Mouse (Mus musculus): ENCODE measurements around the gene Eml1. TPM values are rescaled to one million over a fixed set of nuclear protein-coding genes. Genes with fewer than 3 reads are reported as not detected.

Eml1 gene
- polyA plus RNA-seq, 1 experiment: 0.38 TPM

DNA sequence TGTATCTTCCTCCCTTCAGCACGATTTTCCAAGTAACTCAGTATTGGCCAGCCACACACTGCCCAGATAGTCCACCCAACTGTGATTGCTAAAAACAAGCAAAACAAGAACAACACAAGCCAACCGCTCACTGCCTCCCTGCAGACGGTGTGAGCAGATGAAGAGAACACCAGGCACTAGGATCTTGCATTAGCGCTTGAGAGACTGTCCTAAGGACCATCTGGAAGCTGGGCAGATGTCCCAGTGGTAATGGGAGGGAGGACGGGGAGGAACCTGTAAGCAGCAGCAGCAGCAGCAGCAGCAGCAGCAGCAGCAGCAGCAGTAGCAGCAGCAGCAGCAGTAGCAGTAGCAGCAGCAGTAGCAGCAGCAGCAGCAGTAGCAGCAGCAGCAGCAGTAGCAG is 21.7 kb upstream of the Eml1 start:
- H3K4me3 ChIP-seq (ENCODE audit: insufficient read depth, low read length): no peak overlapping the region
- H3K4me1 ChIP-seq (ENCODE audit: control insufficient read depth, insufficient read depth, low read length): no peaks in the 10 kb centered on the region
- H3K27ac ChIP-seq (ENCODE audit: insufficient read depth, low read depth, low read length): no peak overlapping the region
- no peak for TF ChIP-seq POLR2A (IDR thresholded peaks at IDR 0.05; ENCODE audit: borderline replicate concordance, low read depth, low read length)

DNA sequence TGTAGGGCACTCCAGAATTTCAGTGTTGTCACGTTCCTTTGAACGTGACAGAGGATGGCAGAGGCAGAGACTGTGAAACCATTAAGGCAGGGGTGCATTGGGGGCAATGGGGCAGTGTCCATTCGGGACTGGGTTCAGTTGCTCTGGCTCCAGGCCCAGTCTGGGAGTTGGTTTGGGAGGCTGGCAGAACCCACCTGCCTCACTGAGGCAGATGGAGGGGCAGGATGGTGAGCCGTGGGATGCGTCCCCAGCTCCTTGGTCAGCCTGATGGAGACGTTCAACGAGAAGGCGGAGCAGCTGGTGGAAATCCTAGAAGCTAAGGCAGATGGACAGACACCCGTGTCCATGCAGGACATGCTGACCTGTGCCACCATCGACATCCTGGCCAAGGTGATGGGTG is 19.8 kb upstream of the Eml1 start:
- H3K4me1 ChIP-seq (ENCODE audit: control insufficient read depth, insufficient read depth, low read length): no peaks in the 10 kb centered on the region
- no peak overlapping the region for H3K4me3 ChIP-seq (ENCODE audit: insufficient read depth, low read length)
- no peak for TF ChIP-seq POLR2A (IDR thresholded peaks at IDR 0.05; ENCODE audit: borderline replicate concordance, low read depth, low read length)
- TF ChIP-seq CTCF (IDR thresholded peaks at IDR 0.05; ENCODE audit: low read depth, low read length): no peak
- H3K27ac ChIP-seq (ENCODE audit: insufficient read depth, low read depth, low read length): no peak overlapping the region

DNA sequence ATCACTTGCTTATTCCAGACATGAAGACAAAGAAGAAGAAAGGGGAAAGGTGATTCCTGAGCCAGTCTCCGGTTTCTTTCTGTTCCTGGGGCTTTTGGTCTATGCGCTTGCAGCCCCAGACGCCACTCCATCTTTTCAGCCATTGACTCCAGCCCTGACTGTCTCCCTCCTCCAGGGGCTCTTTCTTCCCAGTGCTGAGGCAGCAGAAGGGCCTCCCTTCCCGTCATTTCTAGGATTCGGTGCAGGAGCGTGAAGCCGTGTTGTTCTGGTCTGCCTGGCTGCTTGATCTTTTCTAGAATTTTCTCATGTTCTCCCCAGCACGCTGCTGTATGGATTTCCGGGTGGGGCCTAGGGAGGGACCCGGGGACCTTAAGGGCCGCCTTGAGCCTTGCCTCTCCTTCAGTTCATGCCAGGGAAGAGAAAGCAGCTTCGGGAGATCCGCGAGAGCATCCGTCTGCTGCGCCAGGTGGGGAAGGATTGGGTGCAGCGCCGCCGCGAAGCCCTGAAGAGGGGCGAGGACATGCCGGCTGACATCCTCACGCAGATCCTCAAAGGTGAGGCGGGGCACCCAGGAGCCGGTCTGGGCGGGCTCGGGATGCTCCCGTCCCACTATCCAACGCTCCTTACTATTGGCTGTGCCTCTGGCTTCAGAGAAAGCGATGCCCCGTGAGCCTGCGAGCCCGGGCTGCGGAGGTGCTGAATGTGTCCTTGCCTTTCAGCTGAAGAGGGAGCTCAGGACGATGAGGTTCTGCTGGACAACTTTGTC is 18.2 kb upstream of the Eml1 start:
- H3K4me1 ChIP-seq (ENCODE audit: control insufficient read depth, insufficient read depth, low read length): no peaks in the 10 kb centered on the region
- TF ChIP-seq CTCF (IDR thresholded peaks at IDR 0.05; ENCODE audit: low read depth, low read length) (no peak), POLR2A (IDR thresholded peaks at IDR 0.05; ENCODE audit: borderline replicate concordance, low read depth, low read length) (no peak)
- no peak overlapping the region for H3K27ac ChIP-seq (ENCODE audit: insufficient read depth, low read depth, low read length)
- no peak overlapping the region for H3K4me3 ChIP-seq (ENCODE audit: insufficient read depth, low read length)

DNA sequence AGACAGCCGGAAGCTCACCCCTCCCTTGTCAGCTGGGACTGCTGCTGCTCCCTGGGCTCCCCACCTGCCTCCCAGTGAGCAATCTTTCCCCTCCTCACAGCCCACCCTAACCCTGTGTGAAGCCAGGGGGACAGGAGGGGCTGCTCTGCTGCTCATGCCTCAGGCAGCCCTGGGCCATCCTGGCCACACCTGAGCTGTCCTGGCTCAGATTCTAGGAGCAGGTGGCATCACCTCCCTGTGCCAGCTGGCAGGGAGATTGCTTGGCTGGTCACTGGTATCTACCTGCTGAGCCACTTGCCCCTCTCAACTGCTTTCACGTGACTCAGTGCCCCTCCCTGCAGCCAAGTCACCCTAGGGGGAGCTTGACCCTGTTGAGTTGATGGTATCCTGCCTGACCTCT is 16.5 kb upstream of the Eml1 start:
- Histone ChIP-seq H3K27ac (ENCODE audit: insufficient read depth, low read depth, low read length) (no peak overlapping the region), H3K4me1 (ENCODE audit: control insufficient read depth, insufficient read depth, low read length) (no peaks in the 10 kb centered on the region)

DNA sequence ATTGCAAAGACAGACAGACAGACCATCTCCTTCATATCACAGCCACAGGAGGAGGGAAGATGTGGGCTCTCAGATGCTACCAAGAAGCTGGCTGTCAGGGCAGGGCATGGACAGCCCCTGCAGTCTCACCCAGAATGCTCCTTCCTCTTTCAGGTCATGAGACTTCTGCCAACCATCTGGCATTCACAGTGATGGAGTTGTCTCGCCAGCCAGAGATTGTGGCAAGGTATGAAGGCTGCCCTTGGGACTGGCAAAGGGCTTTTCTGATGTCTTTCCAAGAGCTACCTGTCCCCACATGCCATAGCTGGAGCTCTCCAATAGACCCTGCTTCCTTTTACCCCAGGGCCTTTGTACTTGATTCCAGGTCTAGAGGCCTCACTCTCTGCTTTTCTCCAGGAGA is 15.5 kb upstream of the Eml1 start:
- no peak overlapping the region for H3K4me3 ChIP-seq (ENCODE audit: insufficient read depth, low read length)
- no peaks in the 10 kb centered on the region for H3K4me1 ChIP-seq (ENCODE audit: control insufficient read depth, insufficient read depth, low read length)
- no peak for TF ChIP-seq POLR2A (IDR thresholded peaks at IDR 0.05; ENCODE audit: borderline replicate concordance, low read depth, low read length)
- no peak for TF ChIP-seq CTCF (IDR thresholded peaks at IDR 0.05; ENCODE audit: low read depth, low read length)
- no peak overlapping the region for H3K27ac ChIP-seq (ENCODE audit: insufficient read depth, low read depth, low read length)

More for the DNA sequence above, 16.5 kb upstream of the Eml1 start:
- no peak overlapping the region for H3K4me3 ChIP-seq (ENCODE audit: insufficient read depth, low read length)
- TF ChIP-seq POLR2A (IDR thresholded peaks at IDR 0.05; ENCODE audit: borderline replicate concordance, low read depth, low read length) (no peak), CTCF (IDR thresholded peaks at IDR 0.05; ENCODE audit: low read depth, low read length) (no peak)

DNA sequence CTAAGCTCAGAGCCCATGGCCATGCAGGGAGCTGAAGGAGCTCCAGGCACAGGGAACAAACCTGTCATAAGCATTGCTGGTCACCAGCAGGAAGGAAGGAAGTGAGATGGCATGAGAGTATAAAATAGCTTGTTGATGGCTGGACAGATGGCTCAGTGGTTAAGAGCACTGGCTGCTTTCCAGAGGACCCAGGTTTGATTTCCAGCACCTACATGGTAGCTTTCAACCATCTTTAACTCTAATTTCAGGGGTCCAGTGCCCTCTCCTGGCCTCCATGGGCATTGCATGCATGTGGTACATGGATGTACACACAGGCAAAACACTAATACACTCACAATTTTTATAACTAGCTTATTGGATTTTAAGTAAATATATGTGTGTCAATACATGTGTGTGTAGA is 14.8 kb upstream of the Eml1 start:
- H3K4me3 ChIP-seq (ENCODE audit: insufficient read depth, low read length): no peak overlapping the region
- TF ChIP-seq CTCF (IDR thresholded peaks at IDR 0.05; ENCODE audit: low read depth, low read length) (no peak), POLR2A (IDR thresholded peaks at IDR 0.05; ENCODE audit: borderline replicate concordance, low read depth, low read length) (no peak)
- no peak overlapping the region for H3K27ac ChIP-seq (ENCODE audit: insufficient read depth, low read depth, low read length)
- H3K4me1 ChIP-seq (ENCODE audit: control insufficient read depth, insufficient read depth, low read length): no peaks in the 10 kb centered on the region

DNA sequence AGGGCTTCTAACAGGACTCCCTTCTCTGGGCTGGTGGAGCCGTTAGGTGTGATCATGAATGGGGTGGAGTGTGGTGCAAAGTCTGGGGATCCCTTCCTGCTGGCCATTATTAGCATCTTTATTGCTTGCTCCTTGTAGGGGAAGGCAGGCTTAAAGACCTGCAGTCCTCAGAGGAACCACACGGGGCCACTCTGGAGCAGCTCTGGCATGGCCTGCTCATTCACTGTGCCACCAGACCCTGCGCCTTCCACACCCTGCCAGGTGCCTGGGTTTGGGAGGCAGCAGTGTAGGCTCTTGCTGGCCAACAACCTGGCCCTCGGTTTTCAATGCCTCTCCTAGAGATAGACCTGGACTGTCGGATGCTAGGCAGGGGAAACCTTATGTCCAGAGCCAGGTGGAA is 7.0 kb upstream of the Eml1 start:
- TF ChIP-seq CTCF (IDR thresholded peaks at IDR 0.05; ENCODE audit: low read depth, low read length): peak; percentile 37
- no peak for TF ChIP-seq POLR2A (IDR thresholded peaks at IDR 0.05; ENCODE audit: borderline replicate concordance, low read depth, low read length)
- Histone ChIP-seq H3K4me1 (ENCODE audit: control insufficient read depth, insufficient read depth, low read length) (no peaks in the 10 kb centered on the region), H3K4me3 (ENCODE audit: insufficient read depth, low read length) (no peak overlapping the region), H3K27ac (ENCODE audit: insufficient read depth, low read depth, low read length) (no peak overlapping the region)

DNA sequence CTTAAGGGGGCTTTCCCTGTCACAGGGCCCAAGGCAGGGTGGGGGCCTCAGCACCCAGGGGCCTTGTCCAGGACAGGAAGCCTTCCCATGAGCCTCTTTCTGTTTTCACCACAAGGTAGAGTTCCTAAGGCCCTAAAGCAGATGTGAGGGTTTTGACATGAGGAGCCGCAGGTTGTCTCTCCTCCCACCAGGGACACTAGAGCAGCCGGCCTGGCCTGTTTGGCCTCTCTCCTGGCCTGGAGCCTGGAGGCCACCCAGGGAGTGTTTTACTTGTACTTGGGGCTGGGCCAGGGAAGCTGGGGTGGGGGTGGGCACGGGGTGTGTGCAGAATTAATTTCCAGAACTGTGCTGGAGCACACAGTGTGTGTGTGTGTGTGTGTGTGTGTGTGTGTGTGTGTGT is 5.4 kb upstream of the Eml1 start:
- H3K27ac ChIP-seq (ENCODE audit: insufficient read depth, low read depth, low read length): no peak overlapping the region
- TF ChIP-seq POLR2A (IDR thresholded peaks at IDR 0.05; ENCODE audit: borderline replicate concordance, low read depth, low read length) (no peak), CTCF (IDR thresholded peaks at IDR 0.05; ENCODE audit: low read depth, low read length) (no peak)
- H3K4me3 ChIP-seq (ENCODE audit: insufficient read depth, low read length): no peak overlapping the region
- no peaks in the 10 kb centered on the region for H3K4me1 ChIP-seq (ENCODE audit: control insufficient read depth, insufficient read depth, low read length)

DNA sequence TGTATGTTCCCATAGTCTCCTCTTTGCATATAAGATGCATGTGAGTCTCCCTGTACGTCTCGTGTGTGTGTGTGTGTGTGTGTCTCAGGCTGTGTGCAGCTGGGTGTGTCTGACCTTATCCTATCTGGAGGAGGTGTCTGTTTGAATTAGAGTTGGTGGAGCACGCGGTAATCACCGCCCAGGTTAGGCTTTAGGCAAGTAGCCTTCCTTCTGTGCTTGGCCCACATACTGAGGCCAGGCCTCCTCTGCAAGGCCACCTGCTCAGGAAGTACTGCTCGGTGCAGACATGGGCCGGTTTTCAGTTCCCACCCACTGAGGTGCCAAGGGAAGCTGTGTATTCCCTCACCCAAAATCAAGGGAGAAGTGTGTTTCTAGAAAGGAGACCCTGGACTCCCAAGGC is 4.9 kb upstream of the Eml1 start:
- Histone ChIP-seq H3K27ac (ENCODE audit: insufficient read depth, low read depth, low read length) (no peak overlapping the region), H3K4me1 (ENCODE audit: control insufficient read depth, insufficient read depth, low read length) (no peaks in the 10 kb centered on the region), H3K4me3 (ENCODE audit: insufficient read depth, low read length) (no peak overlapping the region)
- TF ChIP-seq CTCF (IDR thresholded peaks at IDR 0.05; ENCODE audit: low read depth, low read length) (no peak), POLR2A (IDR thresholded peaks at IDR 0.05; ENCODE audit: borderline replicate concordance, low read depth, low read length) (no peak)

DNA sequence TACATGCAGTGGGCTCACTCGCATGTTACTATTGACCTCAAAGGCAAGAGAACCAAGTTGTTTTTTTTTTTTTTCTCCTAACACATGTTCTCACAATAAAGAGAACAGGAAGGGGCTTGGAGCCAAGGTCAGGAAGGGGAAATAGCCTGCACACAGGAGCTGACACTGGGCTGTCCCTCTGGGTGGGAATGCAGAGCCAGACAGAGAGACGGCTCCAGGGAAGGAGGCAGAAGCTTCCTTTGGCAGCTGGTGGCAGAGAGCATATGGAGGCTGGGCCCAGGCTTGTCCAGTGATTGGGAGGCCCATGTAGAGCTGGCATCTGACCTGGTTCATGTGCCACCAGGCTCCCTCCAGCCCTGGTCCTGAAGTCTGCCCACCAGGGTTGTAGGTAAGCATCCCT is 2.8 kb upstream of the Eml1 start:
- TF ChIP-seq POLR2A (IDR thresholded peaks at IDR 0.05; ENCODE audit: borderline replicate concordance, low read depth, low read length) (no peak), CTCF (IDR thresholded peaks at IDR 0.05; ENCODE audit: low read depth, low read length) (no peak)
- H3K4me1 ChIP-seq (ENCODE audit: control insufficient read depth, insufficient read depth, low read length): no peaks in the 10 kb centered on the region
- H3K4me3 ChIP-seq (ENCODE audit: insufficient read depth, low read length): no peak overlapping the region
- no peak overlapping the region for H3K27ac ChIP-seq (ENCODE audit: insufficient read depth, low read depth, low read length)
